Mouse (Mus musculus) T-helper 17 cell (primary cell): ENCODE results near the gene Syngr3.
"Not testable (repeated sequence)": the region's sequence is repeated elsewhere in the genome, so short reads cannot be mapped to it uniquely, and the experiment has no call there.

Experiments
- in situ Hi-C, 2 experiments: fragments of 300-600 bp; cut with MboI, MseI; formaldehyde crosslinking; loops; 1 replicate in 1 of 2; 2 replicates in 1 of 2; pipeline ENCODE4 v1.15.1; 2025; ENCODE audit warnings: high pct_unique_total_duplicates in 2 of 2

Syngr3 gene

GRCm38 (mm10) chr17:24689251-24690081, at the start of gene Syngr3:
Gene Syngr3, minus strand, starts transcription at chr17:24689955.
- in situ Hi-C loops: no loop called here

- in situ Hi-C loops: loop anchor here in 1 of 2 experiments (5.0 kb wide), 1 partner anchor 149 kb away; the partner anchor contains the start of genes Nubp2 and Spsb3
Observed at GRCm38 (mm10) chr17:24738238-24738637, 48.5 kb upstream of the Syngr3 start.

GRCm38 (mm10) chr17:24737135-24737810, 47.5 kb upstream of the Syngr3 start:
- in situ Hi-C loops: loop anchor here in 1 of 2 experiments (5.0 kb wide), 1 partner anchor 150 kb away; the partner anchor contains the start of genes Nubp2 and Spsb3

GRCm38 (mm10) chr17:24736330-24737051, 46.7 kb upstream of the Syngr3 start, which contains the start of gene Msrb1:
Gene Msrb1, plus strand, starts transcription at chr17:24736642.
- in situ Hi-C loops: loop anchor here in 1 of 2 experiments (5.0 kb wide), 1 partner anchor 151 kb away; the partner anchor contains the start of genes Nubp2 and Spsb3

DNA sequence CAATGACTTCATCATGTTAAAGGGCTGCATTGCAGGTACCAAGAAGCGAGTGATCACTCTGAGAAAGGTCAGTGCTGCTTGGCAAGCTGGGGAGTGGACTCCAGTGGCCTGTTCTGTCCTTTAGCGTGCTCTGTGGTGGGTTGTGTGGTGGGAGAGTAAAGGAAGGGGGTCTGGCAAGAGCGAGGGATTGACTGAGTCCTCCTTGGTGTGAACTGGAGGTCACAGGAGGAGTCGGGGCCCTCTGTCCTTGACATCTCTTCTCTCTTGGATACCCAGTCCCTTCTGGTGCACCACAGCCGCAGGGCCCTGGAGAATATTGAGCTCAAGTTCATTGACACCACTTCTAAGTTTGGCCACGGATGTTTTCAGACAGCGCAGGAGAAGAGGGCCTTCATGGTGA, 45.7 kb upstream of the Syngr3 start:
- in situ Hi-C loops: loop anchor here in 1 of 2 experiments (5.0 kb wide), 1 partner anchor 152 kb away; the partner anchor contains the start of genes Nubp2 and Spsb3

DNA sequence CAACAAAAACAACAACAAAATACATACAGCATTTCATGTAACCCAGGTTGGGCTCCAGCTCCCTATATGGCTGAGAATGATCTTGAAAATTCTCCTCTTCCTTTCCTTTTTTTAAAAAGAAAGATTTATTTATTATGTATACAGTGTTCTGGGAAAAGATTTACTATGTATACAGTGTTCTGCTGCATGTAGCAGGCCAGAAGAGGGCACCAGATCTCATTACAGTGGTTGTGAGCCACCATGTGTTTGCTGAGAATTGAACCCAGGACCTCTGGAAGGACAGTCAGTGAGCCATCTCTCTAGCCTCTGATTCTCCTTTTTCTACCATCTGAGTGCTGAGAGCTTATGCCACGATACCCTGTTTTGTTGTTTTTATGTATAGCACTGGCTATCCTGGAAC, 44.8 kb upstream of the Syngr3 start:
- in situ Hi-C loops: no loop called here

DNA sequence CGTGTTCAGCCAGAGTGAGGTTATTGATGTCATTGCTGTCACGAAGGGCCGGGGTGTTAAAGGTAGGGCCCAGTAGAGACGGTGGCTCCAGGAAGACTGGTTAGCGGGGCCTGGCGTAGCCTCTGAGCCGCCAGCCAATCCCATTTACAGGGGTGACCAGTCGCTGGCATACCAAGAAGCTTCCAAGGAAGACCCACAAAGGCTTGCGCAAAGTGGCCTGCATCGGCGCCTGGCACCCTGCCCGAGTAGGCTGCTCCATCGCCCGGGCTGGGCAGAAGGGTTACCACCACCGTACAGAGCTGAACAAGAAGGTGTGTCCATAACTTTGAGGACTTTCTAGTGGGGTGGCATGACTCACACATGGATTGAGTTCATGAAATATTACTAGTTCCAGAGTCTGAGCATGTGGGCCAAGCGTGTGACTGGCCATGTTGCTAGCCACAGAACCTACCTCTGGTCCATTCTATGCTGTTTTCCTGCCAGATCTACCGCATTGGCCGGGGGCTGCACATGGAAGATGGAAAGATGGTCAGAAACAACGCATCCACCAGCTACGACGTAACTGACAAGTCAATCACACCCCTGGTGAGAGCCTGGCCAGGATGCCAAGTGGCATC, 43.8 kb upstream of the Syngr3 start:
- in situ Hi-C loops: no loop called here

GRCm38 (mm10) chr17:24732233-24732935, 42.6 kb upstream of the Syngr3 start:
- in situ Hi-C loops: no loop called here

- in situ Hi-C loops: no loop called here
Observed at GRCm38 (mm10) chr17:24730787-24731186, 41.0 kb upstream of the Syngr3 start.

DNA sequence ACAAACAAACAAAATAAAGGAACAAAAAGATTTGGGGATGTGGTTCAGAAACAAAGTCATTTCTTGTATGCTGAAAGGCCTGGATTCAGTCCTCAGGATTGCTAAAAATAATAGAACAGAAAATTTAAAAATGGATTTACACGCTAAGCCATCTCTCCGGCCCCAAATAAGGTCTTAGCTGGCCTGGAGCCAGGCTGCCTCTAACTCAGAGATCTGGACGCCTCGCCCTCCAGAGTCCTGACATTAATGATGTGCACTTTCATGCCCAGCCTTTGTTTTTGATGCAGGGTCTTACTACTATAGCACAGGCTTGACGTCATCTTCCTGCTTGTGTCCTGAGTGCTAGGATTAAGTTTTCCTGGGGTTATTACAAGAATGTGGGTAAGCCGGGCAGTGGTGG, 39.3 kb upstream of the Syngr3 start:
- in situ Hi-C loops: no loop called here

DNA sequence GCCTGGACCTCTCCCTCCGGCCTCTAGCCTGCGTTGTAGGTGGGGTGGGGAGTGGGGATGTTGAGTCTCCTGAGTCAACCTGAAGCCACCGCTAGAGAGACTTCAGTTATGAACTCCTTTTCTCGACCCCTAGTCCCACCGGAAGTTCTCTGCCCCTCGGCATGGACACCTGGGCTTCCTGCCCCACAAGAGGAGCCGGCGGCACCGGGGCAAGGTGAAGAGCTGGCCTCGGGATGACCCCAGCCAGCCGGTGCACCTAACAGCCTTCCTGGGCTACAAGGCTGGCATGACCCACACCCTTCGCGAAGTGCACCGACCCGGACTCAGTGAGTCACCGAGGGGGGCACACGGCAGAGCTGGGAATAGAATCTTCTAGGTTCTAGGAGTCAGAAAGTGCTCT, 38.4 kb upstream of the Syngr3 start:
- in situ Hi-C loops: no loop called here

- in situ Hi-C loops: no loop called here
Observed at GRCm38 (mm10) chr17:24727618-24728017, 37.9 kb upstream of the Syngr3 start, which contains the start of gene Rpl3l. Gene Rpl3l, plus strand, starts transcription at chr17:24727820.

DNA sequence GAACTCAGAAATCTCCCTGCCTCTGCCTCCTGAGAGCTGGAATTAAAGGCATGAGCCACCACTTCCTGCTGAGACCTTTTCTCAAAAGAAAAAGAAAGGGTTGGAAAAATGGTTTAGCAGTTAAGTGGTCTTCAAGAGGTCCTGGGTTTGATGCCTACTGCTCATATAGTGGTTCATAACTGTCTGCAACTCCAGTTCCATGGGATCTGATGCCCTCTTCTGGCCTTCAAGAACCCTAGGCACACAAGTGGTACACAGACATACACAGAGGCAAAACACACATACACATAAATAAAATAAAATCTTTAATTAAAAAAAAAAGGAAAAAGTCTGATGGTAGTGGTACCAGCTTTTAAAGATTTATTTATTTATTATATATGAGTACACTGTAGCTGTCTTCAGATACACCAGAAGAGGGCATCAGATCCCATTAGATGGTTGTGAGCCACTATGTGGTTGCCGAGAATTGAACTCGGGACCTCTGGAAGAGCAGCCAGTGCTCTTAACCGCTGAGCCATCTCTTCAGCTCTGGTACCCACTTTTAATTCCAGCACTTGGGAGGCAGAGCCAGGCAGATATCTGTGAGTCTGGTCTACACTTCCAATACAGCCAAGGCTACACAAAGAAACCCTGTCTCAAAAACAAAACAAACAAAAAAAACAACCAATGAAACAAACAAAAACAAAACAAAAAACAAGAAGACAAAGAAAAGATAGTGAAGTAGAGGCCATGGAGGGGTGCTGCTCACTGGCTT, 36.1 kb upstream of the Syngr3 start:
- in situ Hi-C loops: no loop called here

- in situ Hi-C loops: no loop called here
Observed at GRCm38 (mm10) chr17:24724184-24724583, 34.4 kb upstream of the Syngr3 start, which contains the start of gene Ndufb10. Gene Ndufb10, minus strand, starts transcription at chr17:24724478.

DNA sequence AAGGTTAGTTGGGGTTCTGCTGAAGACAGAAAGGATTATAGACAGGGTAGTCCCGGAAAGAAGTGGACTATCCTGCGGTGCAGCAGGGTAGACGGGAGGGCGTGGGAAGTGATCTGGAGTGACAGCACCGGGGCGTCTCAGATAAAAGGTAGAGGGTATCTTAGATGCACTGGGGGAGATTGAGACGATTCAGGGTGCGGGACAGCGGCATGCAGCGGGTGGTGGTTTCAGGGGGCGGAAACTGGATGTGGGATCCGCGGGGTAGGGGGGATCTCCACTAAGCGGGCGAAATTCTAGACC, 34.1 kb upstream of the Syngr3 start:
- in situ Hi-C loops: no loop called here

GRCm38 (mm10) chr17:24723122-24723880, 33.5 kb upstream of the Syngr3 start:
- in situ Hi-C loops: no loop called here

DNA sequence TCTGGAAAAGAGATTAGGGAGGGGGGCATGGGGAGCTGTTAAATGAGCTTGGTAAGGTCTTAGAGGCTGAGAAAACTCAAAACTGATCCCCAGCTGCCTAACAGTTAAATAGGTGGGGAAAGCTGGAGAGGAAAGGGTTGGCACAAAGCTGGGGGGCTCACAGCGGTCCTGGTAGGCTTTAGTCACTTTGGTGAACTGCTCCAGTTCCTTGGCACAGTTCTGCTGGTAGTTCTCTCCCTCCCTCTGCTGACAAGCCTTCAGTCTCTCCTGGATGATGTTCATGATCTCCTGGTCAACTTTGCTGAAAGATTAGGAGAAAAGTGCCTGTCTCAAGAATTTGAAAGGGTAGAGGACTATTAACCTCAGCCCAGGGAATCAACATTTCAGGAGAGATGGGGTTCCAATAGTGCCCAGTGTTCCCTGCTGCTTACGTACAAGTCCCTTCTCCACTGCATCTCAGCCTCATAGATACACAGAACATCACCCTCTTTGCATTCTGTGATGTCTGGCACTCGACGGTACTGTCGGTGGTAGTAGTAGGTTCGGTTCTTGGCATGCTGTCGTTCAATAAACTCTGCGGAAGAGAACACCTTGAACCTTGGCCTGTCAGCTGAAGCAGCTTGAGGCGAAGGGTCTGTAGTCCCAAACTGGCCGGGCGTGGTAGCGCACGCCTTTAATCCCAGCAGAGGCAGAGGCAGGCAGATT, 32.6 kb upstream of the Syngr3 start:
- in situ Hi-C loops: no loop called here

- in situ Hi-C loops: not testable (repeated sequence)
Observed at GRCm38 (mm10) chr17:24721383-24721955, 31.7 kb upstream of the Syngr3 start.
